Mouse (Mus musculus) heart, postnatal 0 days (tissue): ENCODE data around the gene Gpr87.

Source experiments
- CTCF ChIP-seq: IDR thresholded peaks from 2 replicates; pipeline ENCODE4 v1.5.1; 2016; ENCODE audit warnings: antibody characterized with exemption, control low read depth, low read depth
- EP300 ChIP-seq: IDR thresholded peaks from 2 replicates; pipeline ENCODE4 v1.6.1; 2016; ENCODE audit warnings: antibody characterized with exemption, low read depth

- no peak for TF ChIP-seq CTCF
- no peak for TF ChIP-seq EP300
Observed at GRCm38 (mm10) chr3:59140115-59140514, 54.8 kb downstream of the Gpr87 start.
